9 mouse cellular contexts compared by ENCODE assay signal in the genomic region with DNA sequence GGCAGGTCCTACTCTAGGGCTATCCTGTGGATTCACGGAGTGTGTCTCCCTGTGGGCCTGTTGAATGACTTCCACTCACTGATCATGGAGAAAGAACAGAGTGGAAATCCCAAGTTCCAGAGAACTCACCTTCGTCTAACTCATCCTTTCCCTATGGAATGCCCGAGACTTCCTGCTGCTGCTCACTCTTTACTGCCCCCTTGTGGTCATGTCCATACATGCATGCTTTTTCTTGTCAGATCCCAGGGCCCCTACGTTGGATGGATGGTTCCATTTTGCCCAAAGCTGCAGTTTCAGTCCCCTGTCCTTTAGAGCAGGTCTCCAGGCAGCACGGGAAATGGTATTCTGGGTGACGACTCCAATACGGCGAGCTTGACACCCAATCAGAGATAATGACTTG. TPM values are rescaled to one million over a fixed set of nuclear protein-coding genes. Genes with fewer than 3 reads are reported as not detected.
DNase-seq lines count a peak whose midpoint lies in the region; ATAC-seq and TF ChIP-seq lines count a peak whose summit lies in the region.
"Had no signal": no experiment of that assay in that cellular context is flagged by ENCODE, and none has a peak within 500 bp of the region (broad histone marks: within the 10 kb centered on the region; RNA-seq: fewer than 3 reads in every experiment).

No protein-coding gene starts in this region.

- no peak for TF ChIP-seq POLR2A in testis, adult 2 months (IDR thresholded peaks at IDR 0.05; ENCODE audit: control insufficient read depth, low read depth, low read length)

- no peak overlapping the region for H3K4me2 ChIP-seq in midbrain, embryonic 14.5 days (ENCODE audit: low read length)
- H3K4me2 ChIP-seq: midbrain, embryonic 12.5 days had no signal

- intact Hi-C loops in left cerebral cortex, postnatal 14 days (cut with DNase I): no loop called here

- ATAC-seq in midbrain, embryonic 14.5 days (ENCODE audit: low FRiP score, low TSS enrichment): no peak

- DNase-seq in gastrocnemius, adult 18-20 months (ENCODE audit: low spot score): peak; percentile 80
- DNase-seq in gastrocnemius, postnatal 25 days: no peak
- DNase-seq in adipocyte (ENCODE audit: low spot score): peak; percentile 85
- DNase-seq in embryo, embryonic 9.5 days (ENCODE audit: extremely low spot score): peak; percentile 86
- peak; percentile 85 for DNase-seq in hindlimb bud, embryonic 11.5 days (ENCODE audit: extremely low spot score, low read depth, low spot score)
- peak; percentile 83 to 87 for DNase-seq in left cerebral cortex, postnatal 14 days (ENCODE audit: low spot score in 2 of 2)
- DNase-seq in midbrain, embryonic 14.5 days: peak; percentile 86

- TF ChIP-seq CTCF in testis, adult 2 months (IDR thresholded peaks at IDR 0.05; ENCODE audit: control insufficient read depth, insufficient read depth, insufficient replicate concordance, low read depth, low read length): peak; percentile 72; the same call in 1 of the 2 replicates

- peaks cover 9% of the 10 kb centered on the region for H3K4me1 ChIP-seq in midbrain, embryonic 14.5 days (ENCODE audit: control insufficient read depth, insufficient read depth, low read length)
- peaks cover 11% of the 10 kb centered on the region for H3K4me1 ChIP-seq in testis, adult 2 months (ENCODE audit: control insufficient read depth, insufficient read depth, low read length)

- H3K36me3 ChIP-seq in midbrain, embryonic 14.5 days (ENCODE audit: control insufficient read depth, insufficient read depth, low read length): peaks cover 32% of the 10 kb centered on the region
- H3K36me3 ChIP-seq in testis, adult 2 months (ENCODE audit: control insufficient read depth, insufficient read depth, low read length): no peaks in the 10 kb centered on the region; the same call in 1 of the 2 replicates

- 12% methylated on average over 8 of the region's 8 CpGs for WGBS in midbrain, embryonic 14.5 days

- no peak overlapping the region for H3K27ac ChIP-seq in midbrain, embryonic 14.5 days (replicated peaks; ENCODE audit: low read depth, low read length)
- H3K27ac ChIP-seq in testis, adult 2 months (ENCODE audit: control insufficient read depth, insufficient read depth, low read depth, low read length): peak overlapping the region; percentile 14; the same call in 1 of the 2 replicates
- H3K27ac ChIP-seq: midbrain, embryonic 12.5 days had no signal

- H3K4me3 ChIP-seq in midbrain, embryonic 14.5 days (replicated peaks; ENCODE audit: low read depth, low read length): no peak overlapping the region
- no peak overlapping the region for H3K4me3 ChIP-seq in testis, adult 2 months (ENCODE audit: control insufficient read depth, low read depth, low read length)
- H3K4me3 ChIP-seq: midbrain, embryonic 12.5 days had no signal

- no peak overlapping the region for H3K9ac ChIP-seq in midbrain, embryonic 14.5 days (replicated peaks; ENCODE audit: low read length)
- H3K9ac ChIP-seq: midbrain, embryonic 12.5 days had no signal

- no peaks in the 10 kb centered on the region for H3K9me3 ChIP-seq in midbrain, embryonic 14.5 days (ENCODE audit: control insufficient read depth, low read length)
- H3K9me3 ChIP-seq: midbrain, embryonic 12.5 days had no signal

- no peaks in the 10 kb centered on the region for H3K27me3 ChIP-seq in midbrain, embryonic 14.5 days (ENCODE audit: control insufficient read depth, insufficient read depth, low read length)
- H3K27me3 ChIP-seq in testis, adult 2 months (ENCODE audit: control insufficient read depth, insufficient read depth, low read length): no peaks in the 10 kb centered on the region
- H3K27me3 ChIP-seq: midbrain, embryonic 12.5 days had no signal

RNA-seq across cellular contexts. Expression of gene Rplp0, which starts 3.0 kb away (rescaled TPM):
- 100 to 1,000 TPM; 617 to 621 TPM for total RNA-seq in gastrocnemius, adult 18-20 months (2021)
- total RNA-seq in gastrocnemius, postnatal 25 days (2021): 100 to 1,000 TPM; 558 to 572 TPM
- total RNA-seq in left cerebral cortex, postnatal 14 days (2021): 100 to 1,000 TPM; 286 to 303 TPM
- 1,038 and 1,071 TPM in 2 replicates for polyA plus RNA-seq in midbrain, embryonic 14.5 days (2014; fragmentation: Nextera tagmentation; extraction: Ambion mirVana)
- 1,431 and 1,500 TPM in 2 replicates for polyA plus RNA-seq in testis, adult 2 months (2012; rRNA removed)

RNA-seq across cellular contexts. Expression of gene Gcn1l1, which starts 8.8 kb away (rescaled TPM):
- total RNA-seq in gastrocnemius, adult 18-20 months (2021): 10 to 100 TPM; 27.9 to 31.1 TPM
- total RNA-seq in gastrocnemius, postnatal 25 days (2021): 10 to 100 TPM; 26.1 to 30.7 TPM
- total RNA-seq in left cerebral cortex, postnatal 14 days (2021): 10 to 100 TPM; 64.0 to 69.7 TPM
- polyA plus RNA-seq in midbrain, embryonic 14.5 days (2014; fragmentation: Nextera tagmentation; extraction: Ambion mirVana): 40.5 and 51.2 TPM in 2 replicates
- 67.7 and 77.1 TPM in 2 replicates for polyA plus RNA-seq in testis, adult 2 months (2012; rRNA removed)

RNA-seq across cellular contexts. Expression of gene Pxn, which starts 49.7 kb away (rescaled TPM):
- total RNA-seq in gastrocnemius, adult 18-20 months (2021): 10 to 100 TPM; 87.2 to 94.2 TPM
- total RNA-seq in gastrocnemius, postnatal 25 days (2021): 10 to 100 TPM; 70.0 to 78.1 TPM
- total RNA-seq in left cerebral cortex, postnatal 14 days (2021): 10 to 100 TPM; 20.8 to 22.1 TPM
- 10.9 and 11.3 TPM in 2 replicates for polyA plus RNA-seq in midbrain, embryonic 14.5 days (2014; fragmentation: Nextera tagmentation; extraction: Ambion mirVana)
- polyA plus RNA-seq in testis, adult 2 months (2012; rRNA removed): 81.6 and 82.6 TPM in 2 replicates
